Mouse (Mus musculus) induced T-regulatory cell, adult 2 months (primary cell): ENCODE measurements around the gene Efcab5.
"Not testable (repeated sequence)": the region's sequence is repeated elsewhere in the genome, so short reads cannot be mapped to it uniquely, and the experiment has no call there.

Source experiments
- DNase-seq: peaks from one replicate; pipeline ENCODE4 v3.0.0-alpha.2; 2012; ENCODE audit warnings: low read depth

Gene Efcab5

DNA sequence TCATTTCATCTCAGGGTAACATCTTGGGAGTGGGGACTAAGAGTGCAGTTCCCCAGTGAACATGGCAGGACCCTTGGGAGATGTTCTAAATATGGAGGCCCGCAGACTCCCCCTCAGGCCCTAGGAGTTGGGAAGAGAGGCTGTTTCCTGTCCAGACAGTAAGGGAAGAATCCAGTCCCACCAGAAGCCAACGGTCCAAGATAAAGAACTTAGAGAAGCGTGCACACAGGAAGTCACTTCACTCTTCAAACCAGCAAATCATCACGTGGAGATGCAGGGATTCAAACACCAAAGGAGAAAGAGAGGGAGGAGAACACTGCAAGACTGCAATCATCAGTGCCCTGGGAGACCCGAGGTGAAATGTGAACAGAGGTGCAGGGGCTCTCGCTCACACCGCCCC lies 91.8 kb downstream of the Efcab5 start:
- DNase-seq = no peak

DNA sequence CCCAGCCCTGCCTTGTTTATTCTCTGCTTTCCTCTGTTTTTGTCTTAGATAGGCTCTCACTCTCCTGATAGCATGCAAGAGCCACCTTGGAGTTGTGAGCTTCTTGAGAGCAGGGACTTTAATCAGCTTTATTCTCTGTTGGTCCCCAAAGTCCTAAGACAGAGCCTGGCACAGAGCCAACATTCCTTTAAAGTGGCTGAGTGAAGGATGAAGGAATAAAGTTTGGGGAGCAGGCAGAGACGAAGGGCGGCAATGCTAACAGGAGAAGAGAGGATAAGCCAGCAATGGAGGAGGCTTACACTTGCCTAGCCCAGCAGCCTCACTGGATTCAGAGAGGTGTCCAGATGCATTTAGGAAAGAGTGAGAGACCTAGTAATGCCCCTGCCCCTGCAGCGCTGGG lies 92.2 kb downstream of the Efcab5 start:
- no peak for DNase-seq

DNA sequence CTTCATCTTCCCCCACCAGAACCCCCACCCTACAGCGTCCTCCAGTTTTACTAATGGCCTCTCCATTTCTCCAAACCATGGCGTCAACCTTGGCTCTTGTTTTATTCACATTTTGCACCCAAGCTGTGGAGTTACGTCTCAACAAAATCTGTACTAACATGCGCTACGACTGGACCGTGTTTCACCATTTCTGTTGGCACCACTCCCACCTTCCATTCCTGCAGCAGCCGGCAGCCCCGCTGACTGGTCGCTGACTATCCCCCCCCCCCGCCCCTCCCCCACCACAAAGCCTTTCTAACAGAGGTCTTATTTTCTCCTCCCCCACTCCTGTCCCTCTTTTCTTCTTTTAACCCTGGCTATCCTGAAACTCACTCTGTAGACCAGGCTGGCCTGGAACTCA lies 93.6 kb downstream of the Efcab5 start:
- no peak for DNase-seq

DNA sequence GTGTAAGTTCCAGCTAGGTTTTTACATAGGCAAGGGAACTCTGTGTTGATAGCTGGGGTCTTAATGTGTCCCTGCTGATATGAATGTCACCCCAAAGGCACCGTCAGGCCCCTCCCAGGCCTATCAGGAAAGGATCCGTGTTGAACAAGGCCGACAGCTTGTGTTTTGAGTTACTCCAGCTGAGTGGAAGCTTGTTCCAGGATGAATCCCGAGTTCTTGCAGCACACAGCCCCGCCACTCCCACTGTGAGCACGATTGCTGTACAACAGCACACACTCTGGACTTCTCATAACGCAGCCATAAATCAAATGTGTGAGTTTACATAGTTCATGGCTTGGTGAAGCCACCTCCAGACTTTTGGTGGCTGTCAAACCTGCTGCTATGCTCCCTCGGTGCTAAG lies 94.6 kb downstream of the Efcab5 start:
- DNase-seq = no peak

DNA sequence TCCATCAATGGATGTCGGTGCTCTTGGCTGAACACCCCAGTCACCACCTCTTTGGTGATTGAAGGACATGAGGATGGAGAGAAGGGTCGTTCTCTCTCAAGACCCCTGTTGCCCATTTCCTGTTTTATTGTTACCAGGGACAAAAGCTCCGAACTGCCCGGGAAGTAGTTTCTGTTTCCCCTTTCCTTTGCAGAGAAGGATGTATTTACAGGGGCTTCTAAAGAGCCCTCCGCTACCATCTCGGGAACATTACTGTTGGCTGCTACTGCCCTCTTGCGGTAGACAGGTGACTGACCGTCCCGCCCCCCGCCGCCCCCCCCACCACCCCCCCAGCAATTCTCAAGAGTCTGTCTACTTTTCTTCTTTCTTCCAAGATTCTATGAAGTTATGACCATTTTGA lies 95.6 kb downstream of the Efcab5 start:
- DNase-seq = peak; percentile 64

DNA sequence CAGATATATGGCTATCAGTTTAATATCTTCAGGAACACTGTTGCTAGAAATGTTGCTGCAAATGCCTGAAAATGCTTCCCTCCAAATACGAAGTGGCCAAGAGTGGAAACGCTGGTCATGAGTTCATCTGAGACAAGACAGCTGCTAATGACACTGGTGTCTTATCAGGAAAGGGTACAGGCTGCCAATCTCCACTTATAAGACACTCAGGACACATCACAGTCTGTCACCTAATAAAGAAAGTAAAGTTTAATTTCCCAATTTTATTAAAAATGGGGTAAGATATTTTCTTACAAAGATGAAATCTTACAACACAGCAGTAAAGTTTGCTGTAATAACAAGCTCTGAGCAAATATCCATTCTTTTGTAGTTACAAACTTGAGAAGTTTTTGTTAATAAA lies 99.6 kb downstream of the Efcab5 start:
- DNase-seq = no peak

DNA sequence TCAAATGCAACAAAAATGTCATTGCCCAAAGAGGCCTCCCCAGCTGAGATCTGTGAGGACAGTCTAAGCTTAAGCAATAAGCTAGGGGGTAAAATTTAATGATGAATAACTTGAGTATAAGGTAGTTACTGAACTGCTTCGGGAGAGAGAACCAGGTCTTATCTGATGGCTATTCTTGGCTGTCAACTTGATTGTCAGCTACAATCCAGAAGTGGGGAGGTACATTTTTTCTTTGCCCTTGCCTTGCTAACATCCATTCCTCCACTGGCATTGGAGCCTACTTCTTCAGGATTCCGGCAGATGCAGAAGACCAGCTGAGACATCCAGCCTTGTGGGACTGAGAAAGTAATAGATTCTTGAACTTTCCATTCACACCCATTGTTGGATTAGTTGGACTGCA lies 101.8 kb downstream of the Efcab5 start:
- DNase-seq = no peak

DNA sequence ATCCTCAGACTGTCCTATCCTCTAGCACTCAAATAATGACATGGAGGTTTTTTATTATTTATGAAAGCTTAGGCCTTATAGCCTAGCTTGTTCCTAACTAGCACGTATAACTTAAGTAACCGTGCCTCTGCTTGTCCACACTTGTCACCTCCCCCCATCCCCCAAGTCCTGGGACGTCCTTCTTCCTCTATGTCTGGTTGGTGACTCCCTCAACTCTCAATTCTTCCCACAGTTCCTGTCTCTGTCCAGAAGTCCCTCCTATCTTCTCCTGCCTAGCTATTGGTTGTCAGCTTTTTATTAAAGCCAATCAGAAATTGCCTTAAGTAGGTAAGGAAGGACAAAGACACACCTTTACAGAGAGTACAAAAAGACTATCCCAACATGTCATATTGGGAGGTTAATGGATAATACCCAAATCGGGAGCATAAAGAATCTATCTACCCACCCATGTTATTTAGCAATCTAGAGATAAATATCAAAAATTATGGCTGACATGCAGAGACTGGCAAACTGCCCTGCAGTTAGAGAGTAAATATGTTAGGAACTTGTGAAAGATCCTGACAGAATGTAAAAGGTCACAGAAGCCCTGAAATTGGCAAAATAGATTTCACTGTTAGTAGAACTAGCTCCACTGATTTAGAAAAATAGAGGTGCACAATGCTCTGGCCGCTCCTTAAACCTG lies 104.6 kb downstream of the Efcab5 start:
- no peak for DNase-seq

DNA sequence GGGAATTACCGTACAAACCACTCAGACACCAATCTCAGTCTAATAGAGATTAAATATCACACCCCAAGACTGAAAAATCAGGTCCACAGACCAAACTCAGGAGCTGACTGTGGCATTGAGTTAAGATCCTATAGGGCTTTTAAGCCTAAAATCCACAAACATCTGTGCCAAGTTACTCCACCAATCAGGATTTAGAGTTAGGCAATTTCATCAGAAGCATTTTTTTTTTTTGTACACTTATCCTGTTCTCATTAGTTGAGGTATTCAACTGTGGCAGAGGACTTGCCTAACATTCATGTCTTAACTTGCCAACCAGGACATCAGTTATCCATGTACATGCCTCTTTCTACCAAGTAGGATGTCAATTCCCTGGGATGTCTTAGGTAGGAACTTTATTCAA lies 109.4 kb downstream of the Efcab5 start:
- peak; percentile 24 for DNase-seq

DNA sequence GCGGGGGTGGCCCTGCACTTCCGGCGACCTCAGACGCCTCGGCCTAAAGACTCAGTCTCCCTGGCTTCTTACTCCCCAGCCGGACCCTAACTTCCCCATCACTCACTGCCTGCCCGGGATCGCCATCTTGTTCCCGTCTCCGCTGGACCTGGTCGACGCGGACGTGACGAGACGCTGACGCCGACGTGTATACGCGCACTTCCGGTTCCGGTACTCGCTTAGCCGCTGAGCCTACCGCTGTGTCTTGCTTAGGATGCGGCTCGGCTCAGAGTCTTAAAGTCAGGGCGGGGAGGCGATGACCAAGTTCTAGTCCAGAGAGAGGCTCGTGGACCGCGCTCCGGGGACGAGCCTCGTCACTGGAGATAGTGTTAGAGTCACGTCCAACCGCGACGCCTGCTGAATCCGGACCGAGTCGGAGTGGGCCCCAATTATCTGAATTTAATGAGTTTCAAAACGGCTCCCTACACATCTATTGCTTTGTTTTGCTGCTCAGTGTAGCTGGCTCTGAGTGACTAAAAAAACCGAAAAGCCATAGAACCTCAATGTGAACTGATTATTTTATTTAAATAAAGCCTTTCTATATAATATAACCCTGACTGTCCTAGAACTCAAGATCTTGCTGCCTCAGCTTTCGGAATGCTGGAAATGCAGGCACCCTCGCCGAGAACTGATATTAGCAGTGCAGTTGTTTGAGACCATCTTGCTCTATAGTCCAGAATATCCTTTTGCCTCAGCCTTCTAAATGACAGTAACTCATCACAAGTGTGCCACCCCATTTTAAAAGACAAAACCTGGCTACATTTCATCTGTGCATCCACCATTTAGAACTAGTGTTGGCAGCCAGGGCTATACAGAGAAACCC lies 110.3 kb downstream of the Efcab5 start, which contains the start of gene Nsrp1:
TSS of gene Nsrp1 (minus strand) at position 163 of the 862 bp plus-strand sequence.
- DNase-seq = peak; percentile 96

DNA sequence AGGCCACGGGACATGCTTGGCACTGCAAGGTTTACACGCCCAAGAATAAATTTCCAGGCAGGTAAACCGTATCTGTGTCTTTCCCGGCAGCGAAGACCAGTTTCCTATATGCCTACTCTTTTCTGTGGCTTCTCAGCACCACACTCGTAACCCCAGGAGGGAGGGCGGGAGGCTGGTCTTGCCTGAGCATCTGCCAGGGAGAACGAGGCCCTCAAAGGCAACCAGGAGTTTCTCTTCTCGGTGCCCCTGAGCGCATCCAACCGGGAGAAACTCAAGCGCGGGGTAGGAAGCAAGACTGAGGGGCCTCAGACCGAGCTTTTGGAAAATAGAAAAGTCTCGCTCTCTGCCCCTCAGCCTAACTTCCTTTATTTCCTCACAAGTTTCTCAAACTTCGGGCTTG lies 111.0 kb downstream of the Efcab5 start:
- DNase-seq = no peak

DNA sequence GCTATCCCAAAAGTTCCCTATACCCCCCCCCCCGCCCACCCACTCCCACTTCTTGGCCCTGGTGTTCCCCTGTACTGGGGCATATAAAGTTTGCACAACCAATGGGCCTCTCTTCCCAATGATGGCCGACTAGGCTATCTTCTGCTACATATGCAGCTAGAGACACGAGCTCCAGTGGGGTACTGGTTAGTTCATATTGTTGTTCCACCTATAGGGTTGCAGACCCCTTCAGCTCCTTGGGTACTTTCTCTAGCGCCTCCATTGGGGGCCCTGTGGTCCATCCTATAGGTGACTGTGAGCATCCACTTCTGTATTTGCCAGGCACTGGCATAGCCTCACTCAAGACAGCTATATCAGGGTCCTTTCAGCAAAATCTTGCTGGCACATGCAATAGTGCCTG lies 111.4 kb downstream of the Efcab5 start:
- DNase-seq = not testable (repeated sequence)

DNA sequence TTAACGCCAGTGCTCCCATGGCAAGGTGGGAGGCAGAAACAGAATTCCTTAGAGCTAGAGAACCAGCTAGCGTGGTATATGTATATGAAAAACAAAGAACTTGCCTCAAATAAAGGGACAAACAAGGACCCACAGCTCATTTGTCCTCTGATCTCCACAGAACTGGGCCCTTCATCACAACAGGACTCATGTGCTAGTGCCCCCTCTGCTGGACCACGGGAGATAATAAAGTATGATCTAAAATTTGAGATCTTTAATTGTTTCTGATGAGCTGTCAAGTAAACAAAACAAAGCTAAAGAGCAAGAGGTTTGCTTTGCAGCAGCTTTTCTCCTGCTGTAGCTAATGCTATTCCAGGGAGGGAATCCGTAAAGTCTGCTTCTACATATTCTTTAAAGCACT lies 118.0 kb downstream of the Efcab5 start:
- DNase-seq = peak; percentile 52

DNA sequence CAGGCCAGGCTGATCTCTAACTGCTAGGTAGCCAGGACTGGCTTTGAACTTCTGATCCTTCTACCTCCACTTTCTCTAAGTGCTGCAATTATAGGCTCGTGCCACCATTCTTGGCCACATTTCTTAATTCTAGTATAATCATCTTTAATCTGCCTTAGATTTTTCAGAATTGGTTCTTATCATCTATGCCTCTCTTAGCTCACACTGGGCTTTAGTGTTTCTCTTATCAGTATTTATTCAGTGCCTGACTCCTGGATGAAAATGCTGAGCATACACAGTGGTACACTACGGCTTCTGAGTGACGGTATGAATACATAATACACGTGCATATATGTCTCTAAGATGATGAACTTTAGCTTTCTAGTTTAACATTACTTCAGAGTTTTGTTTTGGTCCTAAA lies 119.9 kb downstream of the Efcab5 start:
- no peak for DNase-seq

DNA sequence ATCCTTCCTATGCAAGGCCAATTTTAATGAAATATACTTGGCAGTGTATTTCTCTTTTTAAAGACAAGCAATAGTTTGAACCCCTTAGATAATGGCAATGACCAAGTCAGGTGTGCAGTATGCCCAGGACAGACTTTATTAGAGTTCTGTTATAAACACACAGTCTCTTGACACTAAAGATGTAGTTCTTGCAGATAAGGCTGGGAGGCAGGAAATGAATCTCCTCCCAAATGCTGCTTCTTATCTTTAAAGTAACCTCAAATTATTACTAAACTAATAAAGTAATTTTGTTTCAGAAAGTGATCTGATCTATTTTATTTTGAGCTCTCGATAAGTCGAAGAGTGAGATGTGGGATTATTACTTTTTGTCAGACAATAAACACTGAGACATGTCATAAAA lies 125.4 kb downstream of the Efcab5 start:
- no peak for DNase-seq

DNA sequence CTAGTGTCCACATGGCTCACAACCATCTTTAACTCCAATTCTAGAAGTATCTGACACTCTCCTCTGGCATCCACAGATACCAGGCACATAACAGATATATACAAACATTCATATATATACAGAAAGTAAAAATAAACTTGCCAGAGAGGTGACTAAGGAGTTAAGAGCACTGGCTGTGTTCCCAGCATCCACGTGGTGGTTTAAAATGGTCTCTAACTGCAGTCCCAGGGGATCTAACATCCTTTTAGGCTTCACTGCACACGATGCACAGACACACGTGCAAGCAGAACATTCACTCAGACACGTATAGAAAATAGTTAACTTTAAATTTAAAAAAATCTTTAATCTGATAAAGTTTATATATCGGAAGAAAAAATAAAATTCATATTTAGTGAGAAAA lies 126.8 kb downstream of the Efcab5 start:
- no peak for DNase-seq

DNA sequence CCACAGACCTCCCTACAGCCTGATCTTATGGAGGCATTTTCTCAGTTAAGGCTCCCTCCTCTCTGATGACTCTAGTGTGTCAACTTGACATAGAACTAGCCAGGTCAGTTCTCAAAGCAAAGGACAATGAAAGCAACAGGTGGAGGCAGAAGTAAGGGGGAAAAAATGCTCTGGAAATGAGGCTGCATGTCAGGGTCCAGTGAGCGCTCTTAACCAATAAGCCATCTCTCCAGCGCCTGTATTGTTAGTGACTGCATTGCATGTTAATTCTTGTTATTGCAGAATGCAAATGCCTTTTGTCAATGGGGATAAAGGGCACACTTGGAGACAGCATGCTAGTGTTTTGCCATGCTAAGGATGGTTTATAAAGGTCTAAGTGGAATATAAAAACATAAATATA lies 146.0 kb downstream of the Efcab5 start:
- no peak for DNase-seq

DNA sequence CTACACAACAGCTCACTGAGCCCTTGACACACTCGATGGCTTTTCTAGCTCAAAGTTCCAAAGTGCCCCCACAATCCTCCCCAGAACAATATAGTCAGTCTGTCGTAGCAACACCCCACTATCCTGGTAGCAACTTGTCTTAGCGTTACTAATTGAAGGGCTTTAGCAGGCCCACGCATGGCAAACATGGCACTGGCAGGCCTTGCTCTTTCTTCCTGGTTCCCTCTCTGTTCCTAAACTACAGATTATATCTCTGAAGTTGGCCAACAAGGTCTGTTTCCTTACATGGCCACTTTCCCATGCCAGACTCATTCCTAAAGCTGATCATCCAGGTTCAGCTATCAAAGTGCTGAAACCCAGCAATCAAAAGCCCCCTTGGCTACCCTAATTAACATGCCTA lies 146.9 kb downstream of the Efcab5 start:
- no peak for DNase-seq
